Mouse (Mus musculus) CH12.LX (cell line): Measurements from ENCODE around the gene Ilvbl.

Experiments
- CTCF ChIP-seq, 2 experiments: IDR thresholded peaks in 1 of 2; conservative IDR thresholded peaks in 1 of 2; 2 replicates each; pipeline ENCODE4 v1.5.1; 2011 to 2012; ENCODE audit warnings: low read depth in 2 of 2, low read length in 2 of 2, improper control_type of control experiment in 1 of 2, inconsistent platforms in 1 of 2, mild to moderate bottlenecking in 1 of 2, moderate library complexity in 1 of 2
- RAD21 ChIP-seq: IDR thresholded peaks from 2 replicates; pipeline ENCODE4 v1.6.1; 2011; ENCODE audit warnings: low read depth, mild to moderate bottlenecking, low read length, improper control_type of control experiment, moderate library complexity

- no peak for TF ChIP-seq RAD21
- no peak for TF ChIP-seq CTCF (conservative IDR thresholded peaks at IDR 0.05 in 1 of 2, IDR thresholded peaks at IDR 0.05 in 1 of 2; ENCODE audit: low read depth in 2 of 2, low read length in 2 of 2)
These were observed 16.6 kb downstream of the Ilvbl start for GRCm38 (mm10) chr10:78590744-78591143.
